Mouse (Mus musculus): Measurements from ENCODE around the gene Gbx2. TPM values are rescaled to one million over a fixed set of nuclear protein-coding genes. Genes with fewer than 3 reads are reported as not detected.
A peak's percentile ranks its signal among the peaks of the same experiment; 100 is the strongest.

The Gbx2 gene
- polyA plus RNA-seq, 1 experiment from 2014 or later: 0.17 TPM

DNA sequence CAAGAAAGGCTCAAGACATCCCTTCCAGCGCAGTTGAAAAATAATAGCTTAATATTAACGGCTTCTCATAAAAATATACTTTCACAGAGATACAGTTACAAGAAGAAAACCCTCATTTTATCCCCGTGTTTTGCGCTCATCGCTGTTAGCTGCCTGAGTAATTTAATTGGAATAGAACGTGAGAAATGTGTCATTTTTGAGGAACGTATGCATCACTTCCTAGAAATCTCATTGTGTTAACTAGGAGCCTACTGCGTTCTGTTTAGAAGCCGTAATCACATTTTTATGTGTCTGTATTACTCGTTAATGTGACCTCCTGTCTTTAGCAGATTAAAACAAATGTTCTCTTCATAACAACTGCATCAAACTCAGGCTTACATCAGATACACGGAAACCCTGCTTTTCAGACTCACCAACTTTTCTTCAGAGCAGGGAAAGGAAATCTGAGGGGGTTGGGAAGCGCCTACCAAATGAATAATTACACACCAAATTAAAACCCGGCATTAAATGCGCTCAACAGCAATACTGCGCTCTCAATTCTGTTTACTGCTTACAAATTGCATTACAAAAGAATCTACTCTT is 11.5 kb upstream of the Gbx2 start:
- Histone ChIP-seq H3K9ac (no peak overlapping the region), H3K27me3 (ENCODE audit: insufficient read depth, low read length) (peaks cover 75% of the 10 kb centered on the region), H3K4me1 (ENCODE audit: insufficient read depth) (no peaks in the 10 kb centered on the region), H3K4me3 (ENCODE audit: low read depth, low read length) (peak overlapping the region; percentile 13; the same call in 1 of the 2 replicates), H3K4me2 (peak overlapping the region; percentile 48), H3K36me3 (ENCODE audit: insufficient read depth) (no peaks in the 10 kb centered on the region), H3K9me3 (ENCODE audit: low read depth, low read length) (no peaks in the 10 kb centered on the region), H3K27ac (ENCODE audit: low read depth) (no peak overlapping the region)
- no peak for TF ChIP-seq CTCF (IDR thresholded peaks at IDR 0.05; ENCODE audit: low read depth)
- 6% methylated on average over 15 of the region's 15 CpGs for WGBS
- no peak for ATAC-seq (ENCODE audit: insufficient read depth)
- no peak for DNase-seq

DNA sequence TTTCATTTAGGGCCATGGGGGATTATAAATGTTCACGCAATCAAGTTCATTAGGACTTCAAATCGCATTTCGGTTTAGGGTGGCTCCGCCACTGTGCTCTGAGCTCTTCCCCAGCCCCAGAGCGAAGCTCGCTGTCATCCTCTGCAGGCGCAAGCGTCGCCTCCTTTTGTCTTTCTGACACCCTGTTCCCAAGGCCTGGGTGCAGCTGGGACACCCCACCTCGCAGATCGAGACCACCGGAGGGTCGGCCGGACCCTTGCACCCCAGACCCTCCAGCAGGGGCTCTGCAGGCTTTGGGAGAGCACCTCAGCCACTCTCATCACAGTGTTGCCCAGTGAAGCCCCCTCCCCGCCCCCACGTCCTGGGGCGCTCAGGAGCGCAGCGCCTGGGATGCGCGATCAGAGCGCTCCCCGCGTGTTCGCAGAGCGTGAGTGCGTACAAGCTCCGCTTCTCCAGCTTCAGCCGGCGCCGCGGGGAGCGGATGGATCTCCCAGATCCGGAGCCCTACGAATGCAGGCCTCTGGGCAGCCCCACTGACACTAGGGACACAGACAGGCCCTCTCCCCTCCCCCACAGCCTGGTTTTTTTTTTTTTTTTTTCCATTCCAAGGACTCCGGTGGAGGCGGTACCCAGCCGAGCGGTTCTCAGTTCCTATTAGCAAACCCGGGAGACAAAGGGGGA is 10.9 kb upstream of the Gbx2 start:
- no peak for TF ChIP-seq CTCF (IDR thresholded peaks at IDR 0.05; ENCODE audit: low read depth)
- Histone ChIP-seq H3K27ac (ENCODE audit: low read depth) (no peak overlapping the region), H3K4me2 (peak overlapping the region; percentile 48), H3K4me3 (ENCODE audit: low read depth, low read length) (peak overlapping the region; percentile 13; the same call in 1 of the 2 replicates), H3K9me3 (ENCODE audit: low read depth, low read length) (no peaks in the 10 kb centered on the region), H3K36me3 (ENCODE audit: insufficient read depth) (no peaks in the 10 kb centered on the region), H3K27me3 (ENCODE audit: insufficient read depth, low read length) (peaks cover 81% of the 10 kb centered on the region), H3K4me1 (ENCODE audit: insufficient read depth) (no peaks in the 10 kb centered on the region), H3K9ac (no peak overlapping the region)
- peak; percentile 30 for DNase-seq
- no peak for ATAC-seq (ENCODE audit: insufficient read depth)
- under 1% methylated on average over 40 of the region's 40 CpGs for WGBS

- ATAC-seq (ENCODE audit: insufficient read depth) (no peak), DNase-seq (peak; percentile 12)
- no peaks in the 10 kb centered on the region for H3K4me1 ChIP-seq (ENCODE audit: insufficient read depth)
- no peak overlapping the region for H3K4me3 ChIP-seq (ENCODE audit: low read depth, low read length)
- H3K27me3 ChIP-seq (ENCODE audit: insufficient read depth, low read length): peaks cover 89% of the 10 kb centered on the region
- no peaks in the 10 kb centered on the region for H3K36me3 ChIP-seq (ENCODE audit: insufficient read depth)
- TF ChIP-seq CTCF (IDR thresholded peaks at IDR 0.05; ENCODE audit: low read depth): no peak
- WGBS: 14% methylated on average over 15 of the region's 15 CpGs
- H3K9ac ChIP-seq: no peak overlapping the region
- no peak overlapping the region for H3K27ac ChIP-seq (ENCODE audit: low read depth)
- H3K4me2 ChIP-seq: no peak overlapping the region; the same call in 1 of the 2 replicates
- no peaks in the 10 kb centered on the region for H3K9me3 ChIP-seq (ENCODE audit: low read depth, low read length)
Observed at GRCm38 (mm10) chr1:89940961-89941524, 10.1 kb upstream of the Gbx2 start.

DNA sequence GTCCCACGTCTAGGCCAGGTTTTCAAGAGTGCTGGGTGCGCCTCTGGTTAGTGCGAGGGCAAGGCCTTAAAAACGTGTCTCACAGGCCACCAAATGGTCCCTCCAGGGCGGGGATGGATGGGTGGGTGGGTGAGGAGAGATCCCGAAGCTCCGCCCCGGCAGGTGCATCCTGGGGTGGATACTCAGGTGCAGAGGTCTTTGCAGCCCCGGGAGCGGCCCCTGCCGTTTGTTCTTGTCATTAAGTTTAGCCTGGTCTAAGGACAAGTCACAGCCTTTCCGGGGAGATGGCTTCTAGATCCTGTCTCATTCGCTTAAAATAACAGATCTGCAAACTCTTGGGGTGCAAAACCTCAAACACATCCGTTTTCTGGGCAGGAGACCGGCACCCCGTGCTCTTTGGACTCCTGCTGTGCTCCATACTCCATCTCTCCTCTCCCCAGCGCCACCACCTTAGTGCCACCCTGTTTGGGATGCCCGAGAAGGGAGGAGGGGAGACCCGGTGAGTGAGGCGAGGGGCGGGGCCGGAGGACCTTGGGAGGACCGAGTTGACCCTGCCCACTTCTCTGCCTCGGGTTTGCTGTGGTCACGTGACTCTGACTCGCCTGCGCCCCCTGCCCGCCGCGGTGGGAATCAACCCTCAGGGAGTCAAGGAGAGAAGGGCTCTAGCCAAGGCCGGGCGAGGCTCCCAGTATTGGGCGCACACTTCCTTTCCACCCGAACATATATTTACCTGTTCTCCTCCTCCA is 9.2 kb upstream of the Gbx2 start:
- Histone ChIP-seq H3K9ac (no peak overlapping the region), H3K9me3 (ENCODE audit: low read depth, low read length) (no peaks in the 10 kb centered on the region), H3K4me2 (peak overlapping the region; percentile 29; the same call in 1 of the 2 replicates), H3K4me3 (ENCODE audit: low read depth, low read length) (no peak overlapping the region), H3K27me3 (ENCODE audit: insufficient read depth, low read length) (peaks cover 95% of the 10 kb centered on the region), H3K27ac (ENCODE audit: low read depth) (no peak overlapping the region), H3K4me1 (ENCODE audit: insufficient read depth) (no peaks in the 10 kb centered on the region), H3K36me3 (ENCODE audit: insufficient read depth) (no peaks in the 10 kb centered on the region)
- TF ChIP-seq CTCF (IDR thresholded peaks at IDR 0.05; ENCODE audit: low read depth): peak; percentile 91
- 5% methylated on average over 33 of the region's 34 CpGs for WGBS
- peak; percentile 87 for DNase-seq
- ATAC-seq (ENCODE audit: insufficient read depth): peak; percentile 29; the same call in 1 of the 2 replicates

- ATAC-seq (ENCODE audit: insufficient read depth): peak; percentile 5; the same call in 1 of the 2 replicates
- no peaks in the 10 kb centered on the region for H3K4me1 ChIP-seq (ENCODE audit: insufficient read depth)
- TF ChIP-seq CTCF (IDR thresholded peaks at IDR 0.05; ENCODE audit: low read depth): no peak
- H3K4me2 ChIP-seq: no peak overlapping the region
- H3K4me3 ChIP-seq (ENCODE audit: low read depth, low read length): no peak overlapping the region
- no peaks in the 10 kb centered on the region for H3K36me3 ChIP-seq (ENCODE audit: insufficient read depth)
- 24% methylated on average over 16 of the region's 16 CpGs for WGBS
- no peak overlapping the region for H3K9ac ChIP-seq
- H3K9me3 ChIP-seq (ENCODE audit: low read depth, low read length): no peaks in the 10 kb centered on the region
- no peak overlapping the region for H3K27ac ChIP-seq (ENCODE audit: low read depth)
- H3K27me3 ChIP-seq (ENCODE audit: insufficient read depth, low read length): peaks cover 98% of the 10 kb centered on the region
- DNase-seq: no peak
Observed at GRCm38 (mm10) chr1:89939596-89939960, 8.6 kb upstream of the Gbx2 start.

- Histone ChIP-seq H3K27ac (ENCODE audit: low read depth) (no peak overlapping the region), H3K4me1 (ENCODE audit: insufficient read depth) (no peaks in the 10 kb centered on the region), H3K36me3 (ENCODE audit: insufficient read depth) (no peaks in the 10 kb centered on the region), H3K27me3 (ENCODE audit: insufficient read depth, low read length) (peaks cover 98% of the 10 kb centered on the region), H3K9ac (no peak overlapping the region), H3K4me2 (no peak overlapping the region), H3K9me3 (ENCODE audit: low read depth, low read length) (no peaks in the 10 kb centered on the region), H3K4me3 (ENCODE audit: low read depth, low read length) (no peak overlapping the region)
- WGBS: 32% methylated on average over 16 of the region's 16 CpGs
- ATAC-seq (ENCODE audit: insufficient read depth): no peak
- TF ChIP-seq CTCF (IDR thresholded peaks at IDR 0.05; ENCODE audit: low read depth): peak; percentile 53
- DNase-seq: peak; percentile 34
Observed at GRCm38 (mm10) chr1:89938884-89939595, 8.1 kb upstream of the Gbx2 start.
